Mouse (Mus musculus) lung, embryonic 14.5 days (tissue): ENCODE data around the gene Bckdha. TPM values are rescaled to one million over a fixed set of nuclear protein-coding genes. Genes with fewer than 3 reads are reported as not detected.

ENCODE experiments used
- ATAC-seq: fragments of 200-750 bp; cut with Nextera tagmentation; 2 replicates; pipeline ENCODE4 v1.8.0; 2017; ENCODE audit warnings: mild to moderate bottlenecking, moderate TSS enrichment, moderate library complexity; ENCODE audit not compliant: insufficient read depth
- DNase-seq: peaks from one replicate; pipeline ENCODE4 v3.0.0-alpha.2; 2015
- H3K27ac ChIP-seq: fragments of 300-500 bp; sonication (generic); 2 replicates; pipeline ENCODE4 v1.5.1; 2014; ENCODE audit warnings: low read depth, mild to moderate bottlenecking, moderate library complexity
- H3K27me3 ChIP-seq: fragments of 300-500 bp; sonication (generic); 2 replicates; pipeline ENCODE4 v1.6.1; 2014; ENCODE audit warnings: low read length, control low read depth; ENCODE audit not compliant: insufficient read depth
- H3K36me3 ChIP-seq: fragments of 300-500 bp; sonication (generic); 2 replicates; pipeline ENCODE4 v1.6.1; 2014; ENCODE audit warnings: control low read depth; ENCODE audit not compliant: insufficient read depth
- H3K4me1 ChIP-seq: fragments of 300-500 bp; sonication (generic); 2 replicates; pipeline ENCODE4 v1.6.1; 2014; ENCODE audit warnings: antibody characterized with exemption, control low read depth; ENCODE audit not compliant: insufficient read depth
- H3K4me2 ChIP-seq: fragments of 300-500 bp; sonication (generic); 2 replicates; pipeline ENCODE4 v1.6.1; 2014; ENCODE audit warnings: mild to moderate bottlenecking
- H3K4me3 ChIP-seq: fragments of 300-500 bp; sonication (generic); 2 replicates; pipeline ENCODE4 v1.5.1; 2014; ENCODE audit warnings: low read depth, low read length
- H3K9ac ChIP-seq: fragments of 300-500 bp; sonication (generic); 2 replicates; pipeline ENCODE4 v1.6.1; 2014
- H3K9me3 ChIP-seq: fragments of 300-500 bp; sonication (generic); 2 replicates; pipeline ENCODE4 v1.6.1; 2016; ENCODE audit warnings: low read depth, low read length, control low read depth
- CTCF ChIP-seq: IDR thresholded peaks from 2 replicates; pipeline ENCODE4 v1.5.1; 2016; ENCODE audit warnings: antibody characterized with exemption, low read depth
- WGBS: fragments of 180-500 bp; shearing (Covaris S2); extraction: QIAGEN DNeasy Blood & Tissue Kit; methylation state at CpG from one replicate; pipeline ENCODE4 v1.1.7; 2014; 5-methylcytosine and 5-hydroxymethylcytosine counted together
- polyA plus RNA-seq: library from polyadenylated mRNA; unstranded; fragments of >200 nt; fragmentation: Nextera tagmentation; extraction: Ambion mirVana; gene quantifications from 2 replicates; pipeline ENCODE4 v1.2.1, GENCODE M21; 2014

The Bckdha gene
- polyA plus RNA-seq, 1 experiment from 2014 or later: 42.1 TPM

DNA sequence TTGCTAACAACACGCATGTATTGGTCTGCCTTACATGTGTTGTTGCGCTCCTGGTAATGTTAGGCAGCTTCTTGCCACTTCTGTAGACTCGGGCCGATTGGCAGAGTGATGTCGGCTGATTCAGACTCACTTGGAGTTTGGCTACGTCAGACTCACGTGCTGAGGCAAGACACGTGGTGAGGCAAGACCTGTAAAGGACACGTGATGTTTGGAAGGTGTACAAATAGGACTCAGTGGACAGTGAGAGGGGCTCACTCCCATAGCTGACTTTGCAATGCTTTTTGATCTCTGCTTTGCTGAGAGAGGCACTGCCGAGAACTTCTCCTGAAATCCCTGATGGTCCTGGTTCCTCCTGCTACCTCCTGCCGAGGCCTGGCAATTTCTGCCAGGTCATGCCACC is 58.1 kb downstream of the Bckdha start:
- Histone ChIP-seq H3K27me3 (no peaks in the 10 kb centered on the region), H3K27ac (no peak overlapping the region), H3K4me1 (no peaks in the 10 kb centered on the region), H3K4me2 (no peak overlapping the region), H3K36me3 (no peaks in the 10 kb centered on the region), H3K9me3 (no peaks in the 10 kb centered on the region), H3K4me3 (no peak overlapping the region), H3K9ac (no peak overlapping the region)
- DNase-seq (no peak), ATAC-seq (no peak)
- no peak for TF ChIP-seq CTCF
- WGBS: 83% methylated on average over 11 of the region's 11 CpGs

DNA sequence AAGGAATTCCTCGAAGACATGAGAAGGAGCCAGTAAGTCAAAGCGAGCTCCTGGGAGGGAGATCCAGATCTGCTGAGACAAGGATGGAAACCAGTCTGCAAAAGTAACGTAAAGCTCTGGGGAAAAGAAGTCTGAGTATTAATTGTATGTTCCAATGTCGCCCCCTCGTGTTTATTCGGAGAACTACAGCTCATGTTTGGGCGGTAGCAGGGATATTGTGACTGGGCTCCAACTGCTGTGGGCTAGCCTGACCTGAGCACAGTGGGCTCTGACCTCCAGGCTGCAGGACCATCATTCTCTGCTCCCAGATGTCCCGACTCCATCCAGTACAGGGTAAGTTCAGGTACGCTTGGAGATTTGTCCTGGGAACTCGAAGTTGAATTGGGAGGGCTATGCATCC is 59.1 kb downstream of the Bckdha start:
- H3K36me3 ChIP-seq: no peaks in the 10 kb centered on the region
- H3K9ac ChIP-seq: no peak overlapping the region
- DNase-seq (peak; percentile 91), ATAC-seq (no peak)
- no peak overlapping the region for H3K4me3 ChIP-seq
- WGBS: 9% methylated on average over 10 of the region's 10 CpGs
- H3K27ac ChIP-seq: no peak overlapping the region
- no peaks in the 10 kb centered on the region for H3K4me1 ChIP-seq
- TF ChIP-seq CTCF: peak; percentile 86
- H3K4me2 ChIP-seq: no peak overlapping the region
- no peaks in the 10 kb centered on the region for H3K9me3 ChIP-seq
- no peaks in the 10 kb centered on the region for H3K27me3 ChIP-seq

DNA sequence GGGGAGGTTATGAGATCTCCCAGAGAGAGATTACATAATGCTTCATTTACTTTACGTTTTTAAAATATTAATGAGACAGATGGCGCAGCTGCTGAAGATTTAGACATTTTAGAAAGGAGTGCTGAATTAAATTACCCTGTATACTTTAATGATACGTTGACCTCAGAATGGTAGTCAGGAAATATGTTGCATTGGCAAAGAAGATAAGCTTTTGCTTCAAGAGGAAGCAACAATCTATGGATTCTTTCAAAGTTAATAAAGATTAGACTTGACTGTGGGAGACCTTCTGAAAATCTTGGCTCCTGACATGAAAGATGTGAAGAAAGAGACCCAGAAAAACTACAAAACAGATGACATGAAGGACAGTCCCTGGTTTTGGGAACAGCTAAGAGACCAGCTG is 64.9 kb downstream of the Bckdha start:
- Histone ChIP-seq H3K4me3 (no peak overlapping the region), H3K27me3 (no peaks in the 10 kb centered on the region), H3K4me2 (no peak overlapping the region), H3K9ac (no peak overlapping the region), H3K4me1 (no peaks in the 10 kb centered on the region), H3K9me3 (no peaks in the 10 kb centered on the region), H3K36me3 (no peaks in the 10 kb centered on the region), H3K27ac (no peak overlapping the region)
- ATAC-seq (no peak), DNase-seq (no peak)
- TF ChIP-seq CTCF: no peak
- WGBS: 71% methylated on average over 3 of the region's 3 CpGs

DNA sequence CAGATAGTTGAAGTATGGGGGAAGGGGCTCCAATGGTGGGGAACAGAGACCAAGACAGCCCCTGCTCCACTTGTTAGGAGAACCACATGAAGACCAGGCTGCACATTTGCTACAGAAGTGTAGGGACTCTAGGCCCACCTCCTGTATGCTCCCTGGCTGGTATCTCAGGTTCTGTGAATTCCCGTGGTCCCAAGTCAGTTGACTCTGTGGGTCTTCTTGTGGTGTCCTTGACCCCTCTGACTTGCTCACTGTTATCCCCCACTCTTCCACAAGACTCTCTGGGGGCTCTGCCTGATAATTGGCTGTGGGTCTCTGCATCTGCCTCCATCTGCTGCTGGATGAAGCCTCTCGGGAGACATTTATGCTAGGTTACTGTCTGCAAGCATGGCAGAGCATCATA is 67.6 kb downstream of the Bckdha start:
- H3K4me3 ChIP-seq: no peak overlapping the region
- WGBS: 80% methylated on average over 2 of the region's 2 CpGs
- H3K4me1 ChIP-seq: no peaks in the 10 kb centered on the region
- no peak overlapping the region for H3K9ac ChIP-seq
- no peak for TF ChIP-seq CTCF
- no peaks in the 10 kb centered on the region for H3K27me3 ChIP-seq
- H3K27ac ChIP-seq: no peak overlapping the region
- no peak overlapping the region for H3K4me2 ChIP-seq
- no peak for ATAC-seq
- no peaks in the 10 kb centered on the region for H3K36me3 ChIP-seq
- no peak for DNase-seq
- H3K9me3 ChIP-seq: no peaks in the 10 kb centered on the region

DNA sequence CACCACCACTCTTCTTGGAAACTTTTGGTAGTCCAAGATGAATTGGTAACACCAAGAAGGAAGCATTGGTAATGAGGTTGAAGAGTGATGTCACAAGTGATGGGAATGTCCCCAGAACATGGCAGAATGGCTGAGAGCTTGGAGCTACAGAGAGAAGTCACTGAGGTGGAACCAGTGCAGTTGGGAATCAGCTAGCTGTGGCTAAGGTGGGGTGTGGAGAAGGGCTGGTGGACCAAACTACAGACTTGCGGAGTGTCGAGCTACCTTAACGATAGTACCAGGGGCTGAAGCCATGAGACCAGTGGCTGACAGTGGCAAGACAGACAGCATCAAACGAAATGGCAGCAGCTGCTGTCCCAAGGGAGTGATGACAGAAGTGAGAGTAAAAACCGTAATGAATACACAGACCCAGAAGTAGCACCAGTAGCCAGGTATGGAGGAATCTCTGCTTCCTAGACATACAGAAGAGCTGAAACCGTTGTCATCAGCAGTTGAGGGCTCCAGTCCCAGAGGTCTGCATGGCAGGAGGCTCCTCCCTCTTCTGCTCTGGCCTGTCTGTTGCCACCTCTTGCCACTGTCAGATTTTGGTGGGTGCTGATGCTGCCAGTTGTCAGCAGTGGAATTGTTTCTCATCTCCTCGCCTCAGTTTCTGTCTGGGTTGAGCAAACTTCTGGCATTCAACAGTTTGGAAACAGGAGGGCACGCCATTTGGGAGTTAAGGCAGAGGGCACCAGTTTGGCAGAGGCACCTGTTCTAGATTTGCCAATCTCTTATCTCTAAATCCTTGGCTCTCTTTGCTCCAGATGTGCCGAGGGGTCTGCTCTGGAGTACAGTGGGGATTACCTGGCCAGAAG is 73.2 kb downstream of the Bckdha start:
- 70% methylated on average over 9 of the region's 9 CpGs for WGBS
- DNase-seq (no peak), ATAC-seq (no peak)
- no peak for TF ChIP-seq CTCF
- Histone ChIP-seq H3K9ac (no peak overlapping the region), H3K9me3 (no peaks in the 10 kb centered on the region), H3K4me1 (no peaks in the 10 kb centered on the region), H3K4me3 (no peak overlapping the region), H3K27me3 (no peaks in the 10 kb centered on the region), H3K27ac (no peak overlapping the region), H3K4me2 (no peak overlapping the region), H3K36me3 (no peaks in the 10 kb centered on the region)

DNA sequence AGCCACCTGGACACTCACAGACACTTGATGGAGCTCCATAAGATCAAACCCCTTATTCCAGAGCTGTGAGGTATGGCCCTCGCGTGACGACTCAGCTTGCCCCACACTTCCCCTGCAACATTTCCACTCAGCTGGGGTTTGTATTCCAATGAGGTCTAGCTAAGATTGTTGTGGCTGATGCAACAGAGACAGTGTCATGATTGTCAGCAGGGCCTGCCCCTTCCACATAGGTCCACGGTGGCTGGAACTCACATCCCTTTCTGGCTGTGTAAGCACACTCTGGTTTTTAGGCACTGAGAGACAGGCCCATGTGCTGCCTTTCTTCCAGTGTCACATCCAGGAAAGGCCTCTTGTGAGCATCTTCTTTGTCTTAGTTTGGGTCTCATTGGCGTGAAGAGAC is 74.1 kb downstream of the Bckdha start:
- Histone ChIP-seq H3K4me3 (no peak overlapping the region), H3K4me1 (no peaks in the 10 kb centered on the region), H3K27me3 (no peaks in the 10 kb centered on the region), H3K9me3 (no peaks in the 10 kb centered on the region), H3K27ac (no peak overlapping the region), H3K4me2 (no peak overlapping the region), H3K36me3 (no peaks in the 10 kb centered on the region), H3K9ac (no peak overlapping the region)
- no peak for TF ChIP-seq CTCF
- DNase-seq: no peak
- ATAC-seq: no peak
- 66% methylated on average over 5 of the region's 5 CpGs for WGBS

DNA sequence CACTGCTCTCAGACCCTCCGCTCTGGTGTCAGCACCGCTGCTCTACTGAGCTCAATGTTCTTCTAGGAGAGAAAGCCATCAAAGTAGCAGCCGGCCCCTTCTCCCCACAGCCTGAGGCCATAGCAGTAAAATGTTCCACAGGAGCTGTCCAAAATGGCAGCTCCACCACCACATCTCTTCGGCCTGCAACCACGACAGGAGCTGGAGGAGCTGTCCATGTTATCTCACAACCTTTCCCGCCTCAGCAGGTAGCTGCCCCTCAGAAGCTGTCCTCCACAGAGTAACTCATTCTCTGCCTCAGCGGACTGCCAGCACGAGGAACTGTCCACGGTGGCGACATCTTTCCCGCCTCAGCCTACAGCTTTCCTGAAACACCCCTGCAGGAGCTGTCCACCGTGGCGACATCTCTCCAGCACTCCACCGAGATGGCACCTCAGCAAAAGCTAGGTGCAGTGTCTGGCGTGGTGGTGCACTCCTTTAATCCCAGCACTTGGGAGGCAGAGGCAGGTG is 76.4 kb downstream of the Bckdha start:
- WGBS: 77% methylated on average over 15 of the region's 15 CpGs
- no peak overlapping the region for H3K9ac ChIP-seq
- no peak overlapping the region for H3K4me3 ChIP-seq
- DNase-seq: no peak
- no peak overlapping the region for H3K27ac ChIP-seq
- no peaks in the 10 kb centered on the region for H3K4me1 ChIP-seq
- H3K9me3 ChIP-seq: no peaks in the 10 kb centered on the region
- TF ChIP-seq CTCF: no peak
- H3K4me2 ChIP-seq: no peak overlapping the region
- ATAC-seq: no peak
- no peaks in the 10 kb centered on the region for H3K36me3 ChIP-seq
- H3K27me3 ChIP-seq: no peaks in the 10 kb centered on the region

Other genes with a start within 250 kb of the Bckdha start
- gene Cxcl17, start 246.1 kb downstream of the Bckdha start, polyA plus RNA-seq: not detected in 2 replicates
- gene Ceacam1, start 181.4 kb downstream of the Bckdha start, polyA plus RNA-seq: 2.3 and 2.7 TPM in 2 replicates
- 0.11 TPM in 1 of 2 replicates, not detected in the other for gene Ceacam2, start 119.1 kb downstream of the Bckdha start, polyA plus RNA-seq
- not detected in 2 replicates for gene Erich4, start 43.1 kb downstream of the Bckdha start, polyA plus RNA-seq
- 27.8 and 33.5 TPM in 2 replicates for gene Dmac2, start 39.6 kb downstream of the Bckdha start, polyA plus RNA-seq
- gene B3gnt8, start 32.3 kb downstream of the Bckdha start, polyA plus RNA-seq: 3.5 and 4.0 TPM in 2 replicates
- 72.3 and 79.7 TPM in 2 replicates for gene Exosc5, start 183 bp upstream of the Bckdha start, polyA plus RNA-seq
- 1.6 and 2.8 TPM in 2 replicates for gene Tmem91, start 16.2 kb upstream of the Bckdha start, polyA plus RNA-seq
- 25.1 and 27.6 TPM in 2 replicates for gene B9d2, start 21.8 kb upstream of the Bckdha start, polyA plus RNA-seq
- 4.0 and 4.1 TPM in 2 replicates for gene Tgfb1, start 28.0 kb upstream of the Bckdha start, polyA plus RNA-seq
- gene Ccdc97, start 60.1 kb upstream of the Bckdha start, polyA plus RNA-seq: 28.6 and 29.4 TPM in 2 replicates
- gene Hnrnpul1, start 95.8 kb upstream of the Bckdha start, polyA plus RNA-seq: 80.3 and 82.0 TPM in 2 replicates
- 44.1 and 46.5 TPM in 2 replicates for gene Axl, start 129.7 kb upstream of the Bckdha start, polyA plus RNA-seq
- 3.2 and 3.8 TPM in 2 replicates for gene Cyp2s1, start 157.9 kb upstream of the Bckdha start, polyA plus RNA-seq
- 0.47 TPM in 1 of 2 replicates, not detected in the other for gene Cyp2b10, start 238.6 kb upstream of the Bckdha start, polyA plus RNA-seq